Mouse (Mus musculus): ENCODE results near the gene Aven. TPM values are rescaled to one million over a fixed set of nuclear protein-coding genes. Genes with fewer than 3 reads are reported as not detected.

Gene Aven
- total and polyA plus RNA-seq, 2 experiments from 2014 or later: 3.3 to 10.9 TPM

GRCm38 (mm10) chr2:112490483-112491196 is 2.1 kb upstream of the Aven start:
- H3K27ac ChIP-seq: no peak overlapping the region
- H3K9me3 ChIP-seq (ENCODE audit: low read length): no peaks in the 10 kb centered on the region
- no peaks in the 10 kb centered on the region for H3K36me3 ChIP-seq (ENCODE audit: insufficient read depth, low read length)
- no peak overlapping the region for H3K4me3 ChIP-seq (ENCODE audit: low read length)
- no peak overlapping the region for H3K9ac ChIP-seq (replicated peaks; ENCODE audit: low read length)
- ATAC-seq (no peak), DNase-seq (ENCODE audit: low spot score) (no peak)
- no peak for TF ChIP-seq CTCF (IDR thresholded peaks at IDR 0.05; ENCODE audit: low read depth)
- H3K4me2 ChIP-seq (ENCODE audit: low read depth, low read length): no peak overlapping the region
- H3K4me1 ChIP-seq (ENCODE audit: insufficient read depth, low read length): no peaks in the 10 kb centered on the region
- WGBS: 72% methylated on average over 11 of the region's 11 CpGs
- H3K27me3 ChIP-seq (ENCODE audit: insufficient read depth, low read length): no peaks in the 10 kb centered on the region

- Histone ChIP-seq H3K4me2 (ENCODE audit: low read depth, low read length) (no peak overlapping the region), H3K9me3 (ENCODE audit: low read length) (no peaks in the 10 kb centered on the region), H3K36me3 (ENCODE audit: insufficient read depth, low read length) (no peaks in the 10 kb centered on the region)
Measured at GRCm38 (mm10) chr2:112491629-112492028, 1.1 kb upstream of the Aven start.

GRCm38 (mm10) chr2:112492431-112492855 is 321 bp upstream of the Aven start:
- Histone ChIP-seq H3K9ac (replicated peaks; ENCODE audit: low read length) (peak overlapping the region; percentile 98), H3K9me3 (ENCODE audit: low read length) (no peaks in the 10 kb centered on the region), H3K4me1 (ENCODE audit: insufficient read depth, low read length) (no peaks in the 10 kb centered on the region), H3K27me3 (ENCODE audit: insufficient read depth, low read length) (no peaks in the 10 kb centered on the region), H3K36me3 (ENCODE audit: insufficient read depth, low read length) (no peaks in the 10 kb centered on the region), H3K27ac (peak overlapping the region; percentile 98), H3K4me2 (ENCODE audit: low read depth, low read length) (peak overlapping the region; percentile 74), H3K4me3 (ENCODE audit: low read length) (peak overlapping the region; percentile 81)
- no peak for TF ChIP-seq CTCF (IDR thresholded peaks at IDR 0.05; ENCODE audit: low read depth)
- ATAC-seq (0 out of 2 replicates have a peak, but pooled peaks have one; percentile 4), DNase-seq (ENCODE audit: low spot score) (peak; percentile 40)
- WGBS: 4% methylated on average over 9 of the region's 9 CpGs

More at GRCm38 (mm10) chr2:112491629-112492028, 1.1 kb upstream of the Aven start:
- WGBS: 62% methylated on average over 5 of the region's 5 CpGs
- no peak overlapping the region for H3K27ac ChIP-seq
- no peak overlapping the region for H3K9ac ChIP-seq (replicated peaks; ENCODE audit: low read length)
- DNase-seq (ENCODE audit: low spot score): no peak
- no peaks in the 10 kb centered on the region for H3K27me3 ChIP-seq (ENCODE audit: insufficient read depth, low read length)
- no peak for TF ChIP-seq CTCF (IDR thresholded peaks at IDR 0.05; ENCODE audit: low read depth)
- H3K4me1 ChIP-seq (ENCODE audit: insufficient read depth, low read length): no peaks in the 10 kb centered on the region
- ATAC-seq: no peak
- no peak overlapping the region for H3K4me3 ChIP-seq (ENCODE audit: low read length)

GRCm38 (mm10) chr2:112493539-112494260 is 936 bp downstream of the Aven start:
- Histone ChIP-seq H3K27me3 (ENCODE audit: insufficient read depth, low read length) (no peaks in the 10 kb centered on the region), H3K9me3 (ENCODE audit: low read length) (no peaks in the 10 kb centered on the region), H3K36me3 (ENCODE audit: insufficient read depth, low read length) (no peaks in the 10 kb centered on the region), H3K4me1 (ENCODE audit: insufficient read depth, low read length) (no peaks in the 10 kb centered on the region), H3K4me2 (ENCODE audit: low read depth, low read length) (peak overlapping the region; percentile 74), H3K27ac (peak overlapping the region; percentile 98), H3K4me3 (ENCODE audit: low read length) (peak overlapping the region; percentile 81), H3K9ac (replicated peaks; ENCODE audit: low read length) (peak overlapping the region; percentile 98)
- WGBS: 47% methylated on average over 11 of the region's 11 CpGs
- ATAC-seq (peak; percentile 14), DNase-seq (ENCODE audit: low spot score) (no peak)
- no peak for TF ChIP-seq CTCF (IDR thresholded peaks at IDR 0.05; ENCODE audit: low read depth)

- ATAC-seq: no peak
Measured at GRCm38 (mm10) chr2:112497851-112498250, 5.1 kb downstream of the Aven start.

GRCm38 (mm10) chr2:112501209-112501608 is 8.4 kb downstream of the Aven start:
- no peaks in the 10 kb centered on the region for H3K36me3 ChIP-seq (ENCODE audit: insufficient read depth, low read length)
- H3K4me3 ChIP-seq (ENCODE audit: low read length): no peak overlapping the region
- H3K4me2 ChIP-seq (ENCODE audit: low read depth, low read length): no peak overlapping the region
- peak; percentile 82 for TF ChIP-seq CTCF (IDR thresholded peaks at IDR 0.05; ENCODE audit: low read depth)
- no peak overlapping the region for H3K27ac ChIP-seq
- no peaks in the 10 kb centered on the region for H3K4me1 ChIP-seq (ENCODE audit: insufficient read depth, low read length)
- DNase-seq (ENCODE audit: low spot score) (peak; percentile 88), ATAC-seq (peak; percentile 93)
- no peak overlapping the region for H3K9ac ChIP-seq (replicated peaks; ENCODE audit: low read length)
- H3K9me3 ChIP-seq (ENCODE audit: low read length): no peaks in the 10 kb centered on the region
- WGBS: 3% methylated on average over 6 of the region's 6 CpGs
- no peaks in the 10 kb centered on the region for H3K27me3 ChIP-seq (ENCODE audit: insufficient read depth, low read length)

More at GRCm38 (mm10) chr2:112497851-112498250, 5.1 kb downstream of the Aven start:
- Histone ChIP-seq H3K9me3 (ENCODE audit: low read length) (no peaks in the 10 kb centered on the region), H3K9ac (replicated peaks; ENCODE audit: low read length) (no peak overlapping the region), H3K4me2 (ENCODE audit: low read depth, low read length) (no peak overlapping the region), H3K27me3 (ENCODE audit: insufficient read depth, low read length) (no peaks in the 10 kb centered on the region), H3K4me3 (ENCODE audit: low read length) (no peak overlapping the region), H3K36me3 (ENCODE audit: insufficient read depth, low read length) (no peaks in the 10 kb centered on the region), H3K27ac (no peak overlapping the region), H3K4me1 (ENCODE audit: insufficient read depth, low read length) (no peaks in the 10 kb centered on the region)
- no peak for TF ChIP-seq CTCF (IDR thresholded peaks at IDR 0.05; ENCODE audit: low read depth)
- 77% methylated on average over 7 of the region's 7 CpGs for WGBS
- DNase-seq (ENCODE audit: low spot score): no peak

All from hindbrain, postnatal 0 days (tissue).